Mouse (Mus musculus): ENCODE results near the gene Abcd4. TPM values are rescaled to one million over a fixed set of nuclear protein-coding genes. Genes with fewer than 3 reads are reported as not detected.

The Abcd4 gene
- polyA plus RNA-seq, 1 experiment: 2.8 TPM

DNA sequence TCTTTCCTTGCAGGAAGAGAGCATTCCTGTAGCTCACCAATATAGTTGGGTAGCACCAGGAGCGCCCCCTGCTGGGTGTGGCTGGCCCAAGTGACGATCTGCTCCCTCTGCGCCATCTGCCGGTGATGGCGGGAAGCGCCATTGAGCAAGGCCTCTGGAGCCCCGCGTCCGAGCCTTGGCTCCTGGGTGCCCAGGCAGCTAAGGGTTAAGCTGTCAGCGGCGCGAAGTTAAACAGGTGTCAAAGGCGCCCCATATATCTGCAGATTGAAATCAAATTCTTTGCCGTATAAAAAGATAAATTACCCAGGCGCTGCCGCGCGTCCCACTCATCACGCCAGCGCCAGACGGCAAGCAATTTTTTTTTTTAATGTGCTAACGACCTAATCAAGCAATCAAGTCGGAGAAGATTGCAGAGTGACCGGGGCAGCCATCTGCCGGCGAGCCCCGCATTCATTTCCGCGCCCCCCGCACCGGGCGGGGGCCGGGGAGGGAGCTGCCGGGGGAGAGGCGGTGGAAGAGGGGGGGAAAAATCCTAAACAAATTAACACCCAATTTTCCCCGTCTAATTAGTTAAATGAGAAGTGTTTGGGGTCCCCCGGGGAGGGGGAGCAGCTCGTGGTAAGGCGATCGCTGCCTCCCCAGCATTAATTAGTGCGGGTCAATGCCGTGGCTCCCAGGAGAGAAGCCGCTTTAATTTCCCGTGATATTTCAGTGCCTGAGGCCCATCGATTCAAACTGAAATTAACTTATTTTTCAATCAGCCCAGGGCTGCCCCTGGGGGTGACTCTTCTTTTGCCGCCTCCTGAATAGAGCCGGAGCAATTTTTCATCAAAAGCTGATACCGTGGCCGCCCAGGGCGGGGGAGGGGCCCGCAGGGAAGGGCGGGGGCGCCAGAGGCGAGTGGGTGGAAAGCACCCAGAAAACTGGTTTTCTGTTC lies 27.1 kb downstream of the Abcd4 start:
- TF ChIP-seq GATA1 (IDR thresholded peaks at IDR 0.05; ENCODE audit: low read length): no peak

DNA sequence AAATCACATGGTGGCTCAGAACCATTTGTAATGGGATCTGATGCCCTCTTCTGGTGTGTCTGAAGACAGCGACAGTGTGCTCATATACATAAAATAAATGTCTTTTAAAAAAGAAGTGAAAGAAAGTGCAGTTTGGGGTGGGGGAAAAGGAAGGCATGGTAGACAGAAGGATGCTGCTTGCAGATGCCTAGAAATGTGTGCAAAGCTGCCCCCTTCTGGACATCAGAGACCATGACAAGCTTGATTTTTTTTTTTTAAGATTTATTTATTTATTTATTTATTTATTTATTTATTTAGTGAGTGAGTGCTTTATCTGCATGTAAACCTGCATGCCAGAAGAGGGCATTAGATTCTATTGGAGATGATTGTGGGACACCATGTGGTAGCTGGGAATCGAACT lies 35.9 kb downstream of the Abcd4 start:
- no peak for TF ChIP-seq GATA1 (IDR thresholded peaks at IDR 0.05; ENCODE audit: low read length)

DNA sequence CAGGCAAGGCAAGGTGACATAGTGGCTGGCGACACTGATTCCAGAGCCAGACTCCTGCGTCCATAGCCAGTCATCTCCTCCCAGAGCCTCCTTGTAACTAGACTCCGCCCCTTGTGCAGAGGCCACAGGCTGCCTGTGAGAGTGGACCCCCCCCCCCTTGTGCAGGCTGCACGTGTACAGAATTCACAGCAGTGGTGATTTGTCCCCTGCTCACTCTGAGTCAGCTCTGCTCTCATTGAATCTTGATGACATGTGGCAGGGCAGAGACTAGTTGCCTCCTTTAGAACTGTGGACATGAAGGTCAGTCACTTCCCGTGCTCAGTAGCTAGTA lies 38.8 kb downstream of the Abcd4 start:
- no peak for TF ChIP-seq GATA1 (IDR thresholded peaks at IDR 0.05; ENCODE audit: low read length)

DNA sequence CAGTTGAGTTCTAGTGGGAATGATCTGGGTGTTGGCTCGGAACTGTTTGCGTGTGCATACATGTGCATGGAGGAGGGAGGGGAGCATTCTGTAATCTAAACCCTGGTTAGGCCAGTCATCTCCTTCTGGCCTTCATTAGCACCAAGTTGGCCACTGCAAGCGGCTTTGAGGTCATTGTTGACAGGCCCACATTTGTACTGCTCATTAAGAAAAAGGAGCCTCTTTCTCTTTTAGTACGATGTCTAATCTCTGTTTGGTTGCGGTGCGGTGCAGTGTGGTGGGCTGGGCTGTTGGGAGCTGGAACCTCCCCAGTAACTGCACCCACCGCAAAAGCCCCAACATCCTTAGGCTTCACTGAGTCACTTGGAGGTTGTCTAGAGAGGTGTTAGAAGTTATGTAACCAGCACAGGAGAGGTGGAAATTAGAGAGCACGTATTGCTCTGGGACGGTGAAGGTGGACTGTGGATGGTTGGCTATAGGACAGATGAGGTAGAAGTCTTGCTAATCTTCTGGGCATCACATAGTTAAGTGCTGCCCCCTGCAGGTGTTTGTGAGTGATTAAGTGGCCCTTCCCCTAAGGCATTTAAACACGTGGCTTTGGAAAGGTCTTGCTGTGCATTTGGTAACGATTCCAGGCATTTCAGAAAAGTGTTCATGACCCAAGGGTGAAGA lies 39.3 kb downstream of the Abcd4 start:
- no peak for TF ChIP-seq GATA1 (IDR thresholded peaks at IDR 0.05; ENCODE audit: low read length)

DNA sequence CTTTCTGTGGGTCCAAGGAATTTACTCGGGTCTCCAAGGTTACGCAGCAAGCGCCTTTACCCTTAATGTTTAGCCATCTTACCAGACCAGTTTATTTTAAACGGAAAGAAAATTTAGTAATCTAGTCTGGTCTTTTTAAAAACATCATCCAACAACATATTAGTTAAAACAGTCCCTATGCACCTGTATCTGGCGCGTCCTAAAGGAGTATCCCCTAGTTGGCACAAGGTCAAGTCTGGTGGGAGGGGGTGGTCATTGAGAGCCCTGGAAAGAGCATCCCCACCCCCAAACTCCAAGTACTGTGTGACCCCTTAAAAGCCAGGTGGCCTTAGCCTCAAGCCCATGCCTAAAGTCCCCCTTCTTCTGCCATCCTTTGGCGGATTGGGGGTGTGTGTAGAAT lies 44.1 kb downstream of the Abcd4 start:
- no peak for TF ChIP-seq GATA1 (IDR thresholded peaks at IDR 0.05; ENCODE audit: low read length)

DNA sequence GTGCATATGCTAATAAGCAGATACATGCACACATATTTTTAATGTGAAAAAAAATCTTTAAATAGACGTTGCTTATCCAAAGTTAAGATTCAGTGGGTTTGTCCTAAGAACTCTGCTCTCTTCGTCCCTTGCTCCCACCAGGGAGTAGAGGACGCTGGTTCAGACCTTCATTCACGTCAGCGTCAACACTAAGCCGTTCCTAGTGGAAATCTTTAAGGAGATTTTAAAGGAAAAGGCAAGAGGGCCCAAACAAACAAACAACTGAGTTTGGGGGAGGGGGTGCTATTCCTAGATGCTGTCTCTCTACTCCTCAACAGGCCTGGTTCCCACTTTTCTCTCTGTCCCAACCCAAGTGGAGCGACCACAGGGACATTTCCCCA lies 44.9 kb downstream of the Abcd4 start:
- no peak for TF ChIP-seq GATA1 (IDR thresholded peaks at IDR 0.05; ENCODE audit: low read length)

DNA sequence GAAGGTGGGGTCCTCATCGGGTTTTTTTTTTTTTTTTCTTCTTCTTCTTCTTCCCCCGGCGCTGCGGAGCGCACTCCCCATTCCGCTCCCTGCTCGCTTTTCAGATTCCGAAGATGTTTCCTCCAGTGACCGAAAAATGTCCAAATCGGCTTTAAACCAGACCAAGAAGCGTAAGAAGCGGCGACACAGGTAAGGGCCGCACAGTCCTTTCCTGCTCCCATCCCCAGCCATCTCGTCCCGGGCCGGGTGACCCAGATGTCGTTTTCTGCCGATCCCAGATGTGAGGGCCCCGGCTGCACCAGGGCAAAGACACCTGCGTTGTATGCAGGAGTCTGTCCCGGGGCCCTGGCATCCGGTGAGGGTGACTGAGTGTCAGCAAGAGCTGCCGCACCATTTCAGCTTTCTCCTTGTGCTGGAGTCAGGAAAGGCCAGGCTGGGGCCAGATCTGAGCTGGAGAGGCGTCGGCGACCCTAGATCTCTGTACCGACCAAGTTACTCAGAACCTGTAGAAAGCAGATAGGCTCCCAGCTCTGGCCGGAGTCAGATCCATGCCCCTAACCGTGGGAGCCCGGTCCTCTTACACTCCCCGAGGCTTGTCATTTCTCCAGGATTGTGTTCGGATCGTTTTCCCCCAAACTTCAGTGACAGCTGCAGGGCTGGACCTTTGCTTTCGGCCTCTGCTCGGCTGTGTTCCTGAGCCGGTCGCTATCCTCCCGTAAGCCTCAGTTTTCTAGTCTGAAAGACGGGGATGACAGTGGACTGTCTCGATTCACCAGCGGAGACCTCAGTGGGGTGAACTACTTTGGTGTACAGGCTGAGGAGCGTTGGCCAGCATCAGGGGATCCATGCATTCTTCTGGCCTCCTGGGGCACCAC lies 45.5 kb downstream of the Abcd4 start:
- TF ChIP-seq GATA1 (IDR thresholded peaks at IDR 0.05; ENCODE audit: low read length): no peak

DNA sequence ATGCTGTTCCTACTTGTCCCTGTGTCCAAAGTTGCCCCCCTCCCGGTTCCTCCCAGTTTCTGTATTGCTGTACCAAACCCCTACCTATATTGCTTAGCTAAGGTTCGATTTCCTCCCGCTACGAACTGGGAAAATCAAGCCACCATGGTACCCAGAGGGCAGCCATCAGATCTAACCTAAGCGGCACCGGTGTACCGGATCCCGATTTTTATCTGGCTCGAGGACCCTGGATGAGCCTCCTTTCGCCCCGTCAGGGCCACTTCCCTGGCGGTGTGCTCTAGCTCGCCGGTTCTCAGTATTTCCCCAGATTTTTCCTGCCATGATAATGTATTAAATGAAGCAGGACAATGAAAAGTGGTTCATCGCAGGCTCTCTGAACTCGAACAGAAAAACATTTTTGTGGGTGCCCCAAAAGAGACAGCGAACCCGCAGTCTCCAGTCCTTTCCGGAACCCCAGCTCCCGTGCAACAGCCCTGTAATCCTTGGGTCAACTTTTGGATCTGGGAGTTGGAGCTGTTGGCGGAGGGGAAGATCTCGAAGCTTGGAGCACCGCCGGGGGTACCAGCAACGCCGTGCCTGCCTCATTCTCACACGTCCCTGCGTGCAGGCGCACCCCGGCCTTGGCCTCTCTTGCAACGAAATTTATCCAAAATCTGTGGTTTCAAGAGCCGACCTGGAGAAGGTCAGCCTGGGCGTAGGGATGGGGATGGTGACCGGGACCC lies 46.4 kb downstream of the Abcd4 start:
- no peak for TF ChIP-seq GATA1 (IDR thresholded peaks at IDR 0.05; ENCODE audit: low read length)

DNA sequence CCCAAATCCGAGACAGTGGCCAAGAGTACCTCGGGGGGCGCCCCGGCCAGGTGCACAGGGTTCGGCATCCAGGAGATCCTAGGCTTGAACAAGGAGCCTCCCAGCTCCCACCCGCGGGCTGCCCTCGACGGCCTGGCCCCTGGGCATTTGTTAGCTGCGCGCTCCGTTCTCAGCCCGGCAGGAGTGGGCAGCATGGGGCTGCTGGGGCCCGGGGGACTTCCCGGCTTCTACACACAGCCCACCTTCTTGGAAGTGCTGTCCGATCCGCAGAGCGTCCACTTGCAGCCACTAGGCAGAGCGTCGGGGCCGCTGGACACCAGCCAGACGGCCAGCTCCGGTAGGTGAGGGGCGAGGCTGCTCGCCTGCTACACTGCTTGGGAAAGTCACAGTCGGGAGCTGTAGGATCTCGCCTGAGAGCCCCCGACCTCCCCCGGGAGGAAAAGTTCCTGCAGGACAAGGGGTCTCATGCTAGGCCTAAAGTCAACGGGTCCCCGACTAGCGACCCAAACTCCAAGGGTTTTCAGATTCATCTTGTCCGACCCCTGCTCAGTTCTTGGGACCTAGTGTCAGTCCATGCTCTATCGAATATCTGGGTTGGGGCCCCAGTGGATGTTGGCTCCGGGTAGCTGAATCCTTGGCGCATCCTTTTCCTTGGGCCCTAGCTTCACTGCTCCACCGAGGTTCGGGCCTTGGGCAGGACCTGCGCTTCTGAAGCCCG lies 47.1 kb downstream of the Abcd4 start:
- TF ChIP-seq GATA1 (IDR thresholded peaks at IDR 0.05; ENCODE audit: low read length): no peak

DNA sequence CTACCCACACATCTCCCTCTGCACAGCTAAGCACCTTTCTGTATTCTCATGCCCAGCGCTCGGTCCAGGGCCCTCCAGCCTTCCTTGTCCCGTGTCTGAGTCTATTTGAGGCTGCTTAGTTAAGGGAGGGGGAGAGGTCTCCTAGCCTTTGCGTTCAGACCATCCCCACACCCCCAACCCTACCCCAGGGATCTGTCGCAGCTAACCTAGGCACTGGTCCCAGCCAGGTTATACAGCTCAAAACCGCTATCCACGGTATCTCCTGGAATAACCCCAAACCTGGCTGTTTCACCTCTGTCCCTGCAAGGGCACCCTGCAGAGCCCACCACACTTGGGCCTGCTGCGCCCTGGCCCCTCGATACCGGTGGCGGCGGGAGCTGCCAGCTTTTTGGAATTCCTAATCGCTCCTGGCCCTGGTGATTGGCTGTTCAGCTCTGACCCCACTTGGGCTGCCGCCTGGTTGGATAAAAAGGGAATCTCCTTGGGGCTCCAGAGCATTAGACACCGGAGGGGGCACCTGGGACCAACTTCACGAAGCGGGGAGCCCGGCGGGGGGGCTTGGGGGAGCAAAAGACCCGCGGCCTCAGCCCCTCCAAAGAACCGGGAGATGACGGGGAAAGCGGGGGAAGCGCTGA lies 47.8 kb downstream of the Abcd4 start, which contains the start of gene Vsx2:
Gene Vsx2 (plus strand): TSS at position 427 of the 635 bp plus-strand sequence.
- no peak for TF ChIP-seq GATA1 (IDR thresholded peaks at IDR 0.05; ENCODE audit: low read length)

DNA sequence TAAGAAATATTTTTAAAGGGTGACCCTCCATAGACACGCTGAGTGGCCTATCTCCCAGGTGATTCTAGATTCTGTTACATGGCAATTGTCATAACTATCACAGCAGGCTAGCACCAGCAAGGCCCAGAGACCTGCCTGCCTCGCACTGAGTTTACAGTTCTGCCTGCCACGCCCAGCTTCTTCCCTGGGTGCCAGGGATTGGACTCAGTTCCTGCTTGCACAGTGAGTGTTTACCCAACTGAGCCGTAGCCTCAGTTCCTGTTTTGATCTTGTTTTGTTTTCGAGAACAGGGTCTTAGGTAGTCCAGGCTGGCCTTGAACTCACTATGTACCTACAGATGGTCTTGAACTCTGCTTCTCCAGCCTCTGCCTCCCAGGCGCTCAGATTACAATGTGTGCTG lies 49.6 kb downstream of the Abcd4 start:
- TF ChIP-seq GATA1 (IDR thresholded peaks at IDR 0.05; ENCODE audit: low read length): no peak

DNA sequence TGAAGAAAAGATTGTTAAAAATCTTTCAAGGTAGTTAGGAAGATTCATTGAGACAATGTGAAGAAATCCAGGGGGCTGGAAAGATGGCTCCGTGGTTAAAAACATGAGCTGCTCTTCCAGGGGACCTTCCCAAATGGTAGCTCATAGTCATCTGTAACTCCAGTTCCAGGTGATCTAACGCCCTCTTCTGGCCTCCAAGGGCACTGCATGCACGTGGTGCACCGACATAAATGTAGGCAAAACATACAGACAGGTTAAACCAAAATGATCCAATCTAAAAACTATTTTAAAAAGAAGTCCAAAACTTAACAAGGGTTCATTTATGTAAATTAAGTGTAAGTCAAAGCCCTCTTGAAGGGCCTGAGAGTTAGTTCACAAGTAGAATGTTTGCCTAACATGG lies 54.7 kb downstream of the Abcd4 start:
- TF ChIP-seq GATA1 (IDR thresholded peaks at IDR 0.05; ENCODE audit: low read length): no peak

DNA sequence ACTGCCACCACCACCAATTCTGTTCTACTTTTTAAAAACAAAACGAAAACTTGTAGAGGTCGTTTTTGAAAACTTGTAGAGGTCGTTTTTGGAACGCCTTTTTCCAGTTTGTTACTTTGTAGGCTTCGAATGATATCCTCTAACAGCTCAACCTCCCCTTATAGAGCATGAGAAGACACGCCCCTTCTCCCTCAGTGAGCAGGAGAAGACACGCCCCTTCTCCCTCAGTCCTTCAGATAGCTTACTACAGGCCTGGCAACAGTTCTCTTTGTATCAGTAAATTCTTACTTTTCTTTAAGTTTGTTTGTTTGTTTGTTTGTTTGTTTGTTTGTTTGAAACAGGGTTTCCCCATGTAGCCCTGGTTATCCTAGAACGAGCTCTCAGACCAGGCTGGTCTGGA lies 62.0 kb downstream of the Abcd4 start:
- TF ChIP-seq GATA1 (IDR thresholded peaks at IDR 0.05; ENCODE audit: low read length): no peak

Other genes with a start within 250 kb of the Abcd4 start
- gene Entpd5, start 208.4 kb downstream of the Abcd4 start, polyA plus RNA-seq (2012): 1.2 and 3.0 TPM in 2 replicates
- gene Bbof1, start 208.3 kb downstream of the Abcd4 start, polyA plus RNA-seq (2012): 1.0 and 1.6 TPM in 2 replicates
- gene Rnf113a2, start 200.2 kb downstream of the Abcd4 start, polyA plus RNA-seq (2012): 51.6 and 66.6 TPM in 2 replicates
- 3.9 and 5.5 TPM in 2 replicates for gene Aldh6a1, start 166.4 kb downstream of the Abcd4 start, polyA plus RNA-seq (2012)
- gene Lin52, start 166.0 kb downstream of the Abcd4 start, polyA plus RNA-seq (2012): 0.38 and 0.50 TPM in 2 replicates
- not detected in 2 replicates for gene Vsx2, start 47.7 kb downstream of the Abcd4 start, polyA plus RNA-seq (2012)
- gene Vrtn, start 23.6 kb upstream of the Abcd4 start, polyA plus RNA-seq (2012): not detected in 2 replicates
- gene Syndig1l, start 81.4 kb upstream of the Abcd4 start, polyA plus RNA-seq (2012): not detected in 2 replicates
- gene Npc2, start 155.7 kb upstream of the Abcd4 start, polyA plus RNA-seq (2012): 40.5 and 100 TPM in 2 replicates
- 28.7 and 42.9 TPM in 2 replicates for gene Isca2, start 155.8 kb upstream of the Abcd4 start, polyA plus RNA-seq (2012)

Data from G1E-ER4 (cell line).